Mouse (Mus musculus) bone marrow macrophage, adult 2 months (primary cell): ENCODE measurements around the gene Pttg1ip.

ENCODE experiments used
- CTCF ChIP-seq: IDR thresholded peaks from 2 replicates; pipeline ENCODE4 v1.5.1; 2012; ENCODE audit warnings: low read depth, mild to moderate bottlenecking, low read length, moderate library complexity
- POLR2A ChIP-seq: IDR thresholded peaks from 2 replicates; pipeline ENCODE4 v1.6.1; 2012; ENCODE audit warnings: mild to moderate bottlenecking, low read depth, low read length, borderline replicate concordance

GRCm38 (mm10) chr10:77537215-77538209, 44.0 kb upstream of the Pttg1ip start:
- TF ChIP-seq POLR2A, result no peak
- no peak for TF ChIP-seq CTCF
